Mouse (Mus musculus) liver, embryonic 11.5 days (tissue): Measurements from ENCODE around the gene Hao1. TPM values are rescaled to one million over a fixed set of nuclear protein-coding genes. Genes with fewer than 3 reads are reported as not detected.
A peak's percentile ranks its signal among the peaks of the same experiment; 100 is the strongest.

ENCODE experiments used
- ATAC-seq: fragments of 200-750 bp; cut with Nextera tagmentation; replicated peaks from 2 replicates; pipeline ENCODE4 v1.8.0; 2017; ENCODE audit warnings: moderate number of reproducible peaks, mild to moderate bottlenecking, moderate TSS enrichment, moderate library complexity; ENCODE audit not compliant: low FRiP score
- DNase-seq: peaks from one replicate; pipeline ENCODE4 v3.0.0-alpha.2; 2017; ENCODE audit warnings: low spot score
- H3K27ac ChIP-seq: fragments of 300-500 bp; sonication (generic); 2 replicates; pipeline ENCODE4 v1.5.1; 2014; ENCODE audit warnings: mild to moderate bottlenecking, low read depth, low read length, control low read depth
- H3K27me3 ChIP-seq: fragments of 300-500 bp; sonication (generic); replicated peaks from 2 replicates; pipeline ENCODE4 v1.6.1; 2014; ENCODE audit warnings: low read length, mixed read lengths; ENCODE audit not compliant: control insufficient read depth, insufficient read depth
- H3K36me3 ChIP-seq: fragments of 300-500 bp; sonication (generic); 2 replicates; pipeline ENCODE4 v1.6.1; 2014; ENCODE audit warnings: mild to moderate bottlenecking, low read length, moderate library complexity, mixed read lengths; ENCODE audit not compliant: control insufficient read depth, insufficient read depth
- H3K4me1 ChIP-seq: fragments of 300-500 bp; sonication (generic); replicated peaks from 2 replicates; pipeline ENCODE4 v1.6.1; 2014; ENCODE audit warnings: low read length, mixed read lengths; ENCODE audit not compliant: control insufficient read depth, insufficient read depth
- H3K4me2 ChIP-seq: fragments of 300-500 bp; sonication (generic); 2 replicates; pipeline ENCODE4 v1.6.1; 2014; ENCODE audit warnings: mild to moderate bottlenecking, control low read depth, moderate library complexity
- H3K4me3 ChIP-seq: fragments of 300-500 bp; sonication (generic); 2 replicates; pipeline ENCODE4 v1.5.1; 2014; ENCODE audit warnings: low read depth, low read length, control low read depth
- H3K9ac ChIP-seq: fragments of 300-500 bp; sonication (generic); 2 replicates; pipeline ENCODE4 v1.6.1; 2014; ENCODE audit warnings: low read depth, low read length, control low read depth
- H3K9me3 ChIP-seq: fragments of 300-500 bp; sonication (generic); 2 replicates; pipeline ENCODE4 v1.6.1; 2016; ENCODE audit warnings: low read length, inconsistent platforms, mixed read lengths; ENCODE audit not compliant: control insufficient read depth
- WGBS: fragments of 180-500 bp; shearing (Covaris S2); extraction: QIAGEN DNeasy Blood & Tissue Kit; methylation state at CpG from one replicate; pipeline ENCODE4 v1.1.7; 2014; 5-methylcytosine and 5-hydroxymethylcytosine counted together
- polyA plus RNA-seq: library from polyadenylated mRNA; unstranded; fragments of >200 nt; fragmentation: Nextera tagmentation; extraction: Ambion mirVana; gene quantifications from 2 replicates; pipeline ENCODE4 v1.2.1, GENCODE M21; 2014

The Hao1 gene
- polyA plus RNA-seq, 1 experiment from 2014 or later = not detected

- H3K4me1 ChIP-seq = no peaks in the 10 kb centered on the region
- H3K27me3 ChIP-seq = no peaks in the 10 kb centered on the region
- no peak overlapping the region for H3K27ac ChIP-seq
- H3K9me3 ChIP-seq = no peaks in the 10 kb centered on the region
- ATAC-seq = no peak
- H3K4me3 ChIP-seq = no peak overlapping the region
- no peak overlapping the region for H3K9ac ChIP-seq
- 54% methylated on average over 2 of the region's 2 CpGs for WGBS
- no peaks in the 10 kb centered on the region for H3K36me3 ChIP-seq
- no peak overlapping the region for H3K4me2 ChIP-seq
- DNase-seq = no peak
Measured at GRCm38 (mm10) chr2:134543501-134543900, 10.7 kb downstream of the Hao1 start.

- 74% methylated on average over 5 of the region's 5 CpGs for WGBS
- no peak overlapping the region for H3K4me3 ChIP-seq
- no peak overlapping the region for H3K9ac ChIP-seq
- DNase-seq (no peak), ATAC-seq (no peak)
- H3K9me3 ChIP-seq = no peaks in the 10 kb centered on the region
- H3K4me2 ChIP-seq = no peak overlapping the region
- no peaks in the 10 kb centered on the region for H3K36me3 ChIP-seq
- H3K4me1 ChIP-seq = no peaks in the 10 kb centered on the region
- no peaks in the 10 kb centered on the region for H3K27me3 ChIP-seq
- no peak overlapping the region for H3K27ac ChIP-seq
Measured at GRCm38 (mm10) chr2:134541019-134541418, 13.1 kb downstream of the Hao1 start.

GRCm38 (mm10) chr2:134538451-134538850, 15.7 kb downstream of the Hao1 start:
- DNase-seq (no peak), ATAC-seq (no peak)
- H3K4me3 ChIP-seq = no peak overlapping the region
- no peak overlapping the region for H3K9ac ChIP-seq
- H3K27me3 ChIP-seq = no peaks in the 10 kb centered on the region
- no peaks in the 10 kb centered on the region for H3K9me3 ChIP-seq
- WGBS = 66% methylated on average over 4 of the region's 4 CpGs
- H3K36me3 ChIP-seq = no peaks in the 10 kb centered on the region
- H3K4me1 ChIP-seq = no peaks in the 10 kb centered on the region
- H3K4me2 ChIP-seq = no peak overlapping the region
- H3K27ac ChIP-seq = no peak overlapping the region

GRCm38 (mm10) chr2:134528122-134528810, 25.9 kb downstream of the Hao1 start:
- H3K4me3 ChIP-seq = no peak overlapping the region
- no peak overlapping the region for H3K27ac ChIP-seq
- H3K9me3 ChIP-seq = no peaks in the 10 kb centered on the region
- ATAC-seq (no peak; the same call in 1 of the 2 replicates), DNase-seq (no peak)
- H3K4me1 ChIP-seq = no peaks in the 10 kb centered on the region
- no peaks in the 10 kb centered on the region for H3K36me3 ChIP-seq
- H3K9ac ChIP-seq = no peak overlapping the region
- WGBS = 71% methylated on average over 7 of the region's 7 CpGs
- H3K4me2 ChIP-seq = no peak overlapping the region
- H3K27me3 ChIP-seq = no peaks in the 10 kb centered on the region

- Histone ChIP-seq H3K4me1 (no peaks in the 10 kb centered on the region), H3K4me3 (no peak overlapping the region), H3K36me3 (no peaks in the 10 kb centered on the region), H3K9me3 (no peaks in the 10 kb centered on the region), H3K4me2 (no peak overlapping the region), H3K9ac (no peak overlapping the region), H3K27ac (no peak overlapping the region), H3K27me3 (no peaks in the 10 kb centered on the region)
- ATAC-seq = peak; percentile 62
- 57% methylated on average over 11 of the region's 11 CpGs for WGBS
- DNase-seq = no peak
Measured at GRCm38 (mm10) chr2:134527419-134528114, 26.6 kb downstream of the Hao1 start.

GRCm38 (mm10) chr2:134518042-134518441, 36.1 kb downstream of the Hao1 start:
- Histone ChIP-seq H3K4me2 (no peak overlapping the region), H3K4me3 (no peak overlapping the region), H3K4me1 (no peaks in the 10 kb centered on the region), H3K36me3 (no peaks in the 10 kb centered on the region), H3K9me3 (no peaks in the 10 kb centered on the region), H3K27ac (no peak overlapping the region), H3K27me3 (no peaks in the 10 kb centered on the region), H3K9ac (no peak overlapping the region)
- DNase-seq (no peak), ATAC-seq (no peak)

GRCm38 (mm10) chr2:134499777-134500176, 54.4 kb downstream of the Hao1 start:
- no peak overlapping the region for H3K27ac ChIP-seq
- no peak overlapping the region for H3K9ac ChIP-seq
- H3K4me1 ChIP-seq = no peaks in the 10 kb centered on the region
- no peaks in the 10 kb centered on the region for H3K9me3 ChIP-seq
- 73% methylated on average over 3 of the region's 3 CpGs for WGBS
- no peak overlapping the region for H3K4me3 ChIP-seq
- H3K36me3 ChIP-seq = no peaks in the 10 kb centered on the region
- no peaks in the 10 kb centered on the region for H3K27me3 ChIP-seq
- H3K4me2 ChIP-seq = no peak overlapping the region
- DNase-seq (no peak), ATAC-seq (no peak)

GRCm38 (mm10) chr2:134498450-134498849, 55.7 kb downstream of the Hao1 start:
- no peaks in the 10 kb centered on the region for H3K27me3 ChIP-seq
- WGBS = 77% methylated on average over 7 of the region's 7 CpGs

GRCm38 (mm10) chr2:134488671-134489070, 65.5 kb downstream of the Hao1 start:
- Histone ChIP-seq H3K36me3 (no peaks in the 10 kb centered on the region), H3K9me3 (no peaks in the 10 kb centered on the region), H3K4me1 (no peaks in the 10 kb centered on the region), H3K27ac (no peak overlapping the region), H3K27me3 (no peaks in the 10 kb centered on the region), H3K9ac (no peak overlapping the region), H3K4me3 (no peak overlapping the region), H3K4me2 (no peak overlapping the region)
- DNase-seq = no peak
- no peak for ATAC-seq
- 83% methylated on average over 6 of the region's 6 CpGs for WGBS

More at GRCm38 (mm10) chr2:134498450-134498849, 55.7 kb downstream of the Hao1 start:
- DNase-seq (no peak), ATAC-seq (no peak)
- H3K4me3 ChIP-seq = no peak overlapping the region
- H3K9me3 ChIP-seq = no peaks in the 10 kb centered on the region
- H3K4me1 ChIP-seq = no peaks in the 10 kb centered on the region
- no peaks in the 10 kb centered on the region for H3K36me3 ChIP-seq
- H3K27ac ChIP-seq = no peak overlapping the region
- no peak overlapping the region for H3K9ac ChIP-seq
- H3K4me2 ChIP-seq = no peak overlapping the region
